17 mouse cellular contexts compared by ENCODE assay signal in the genomic region with DNA sequence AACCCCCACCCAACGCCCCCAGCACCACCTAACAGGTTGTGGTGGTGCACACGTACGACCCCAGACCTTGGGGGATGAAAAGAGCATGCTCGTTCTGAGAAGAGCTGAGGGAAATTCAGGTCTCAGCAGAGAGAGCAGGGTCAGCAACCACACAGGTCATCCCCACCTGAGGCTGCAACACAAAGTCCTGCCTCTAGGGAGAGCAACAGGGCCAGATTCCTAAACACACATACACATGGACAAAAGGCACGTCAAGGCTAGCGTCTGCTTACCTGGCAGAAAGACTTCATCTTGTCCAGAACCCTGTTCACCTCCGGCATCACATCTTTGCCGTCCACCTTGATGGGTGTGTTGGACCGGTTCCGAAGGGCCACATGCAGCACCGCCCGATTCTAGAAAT. TPM values are rescaled to one million over a fixed set of nuclear protein-coding genes. Genes with fewer than 3 reads are reported as not detected.
DNase-seq lines count a peak whose midpoint lies in the region; ATAC-seq and TF ChIP-seq lines count a peak whose summit lies in the region.
"Had no signal": no experiment of that assay in that cellular context is flagged by ENCODE, and none has a peak within 500 bp of the region (broad histone marks: within the 10 kb centered on the region; RNA-seq: fewer than 3 reads in every experiment).

No protein-coding gene starts in this region.

- no peak overlapping the region for H3K27ac ChIP-seq in heart, embryonic 14.5 days (replicated peaks in 1 of 2; ENCODE audit: control insufficient read depth in 1 of 2, insufficient read depth in 1 of 2, low read depth in 2 of 2, low read length in 2 of 2)
- no peak overlapping the region for H3K27ac ChIP-seq in lung, embryonic 14.5 days (ENCODE audit: low read depth)
- peak overlapping the region; percentile 69 for H3K27ac ChIP-seq in liver, embryonic 16.5 days (ENCODE audit: low read length)

- H3K9me3 ChIP-seq in heart, embryonic 14.5 days (ENCODE audit: control insufficient read depth, low read length), result 0 out of 2 replicates have a peak, but pooled peaks cover 3% of the 10 kb centered on the region
- no peaks in the 10 kb centered on the region for H3K9me3 ChIP-seq in lung, embryonic 14.5 days (ENCODE audit: low read depth, low read length)
- H3K9me3 ChIP-seq in liver, embryonic 16.5 days (replicated peaks; ENCODE audit: control insufficient read depth, low read length), result no peaks in the 10 kb centered on the region

- no peak for DNase-seq in heart, adult 18-20 months
- no peak for DNase-seq in lung, embryonic 14.5 days
- no peak for DNase-seq in lung, postnatal 14 days
- DNase-seq in brain, adult 2 months (ENCODE audit: low read depth, low spot score), result peak; percentile 32
- no peak for DNase-seq in left cerebral cortex, adult 9 months (ENCODE audit: low spot score in 2 of 2)
- DNase-seq: adrenal gland, postnatal 14 days; cerebellum, adult 11 months; kidney, postnatal 36 days; lung, postnatal 4 days; spleen, adult 18-20 months; thymus, adult 2 months had no signal

- H3K9ac ChIP-seq in heart, embryonic 14.5 days (ENCODE audit: low read length), result peak overlapping the region; percentile 60; the same call in 1 of the 2 replicates
- no peak overlapping the region for H3K9ac ChIP-seq in lung, embryonic 14.5 days
- no peak overlapping the region for H3K9ac ChIP-seq in liver, embryonic 16.5 days (ENCODE audit: low read depth, low read length)

- TF ChIP-seq CTCF in lung, embryonic 14.5 days (IDR thresholded peaks at IDR 0.05; ENCODE audit: low read depth), result peak; percentile 41

- peak overlapping the region; percentile 87 for H3K4me2 ChIP-seq in heart, embryonic 14.5 days (ENCODE audit: low read length)
- no peak overlapping the region for H3K4me2 ChIP-seq in lung, embryonic 14.5 days
- H3K4me2 ChIP-seq in liver, embryonic 16.5 days (ENCODE audit: low read depth, low read length), result peak overlapping the region; percentile 98; the same call in 1 of the 2 replicates

- ATAC-seq in heart, embryonic 14.5 days (ENCODE audit: insufficient number of reproducible peaks, insufficient read depth, low FRiP score, low read depth), result no peak
- ATAC-seq in lung, embryonic 14.5 days (ENCODE audit: insufficient read depth), result no peak
- no peak for ATAC-seq in liver, embryonic 16.5 days (ENCODE audit: low read depth)
- ATAC-seq in CD4-positive, CD25-positive, alpha-beta regulatory T cell, adult 4 months, result no peak

- peaks cover 21 to 46% of the 10 kb centered on the region in 2 experiments for H3K4me1 ChIP-seq in heart, embryonic 14.5 days (ENCODE audit: control insufficient read depth in 2 of 2, insufficient read depth in 2 of 2, low read length in 2 of 2)
- no peaks in the 10 kb centered on the region for H3K4me1 ChIP-seq in lung, embryonic 14.5 days (ENCODE audit: insufficient read depth)
- peaks cover 42% of the 10 kb centered on the region for H3K4me1 ChIP-seq in liver, embryonic 16.5 days (ENCODE audit: control insufficient read depth, low read depth, low read length)

- peaks cover 69% of the 10 kb centered on the region for H3K36me3 ChIP-seq in heart, embryonic 14.5 days (ENCODE audit: control insufficient read depth, insufficient read depth, low read length)
- H3K36me3 ChIP-seq in lung, embryonic 14.5 days (ENCODE audit: insufficient read depth), result peaks cover 58% of the 10 kb centered on the region
- peaks cover 26% of the 10 kb centered on the region for H3K36me3 ChIP-seq in liver, embryonic 16.5 days (ENCODE audit: control insufficient read depth, insufficient read depth)

- 84% methylated on average over 12 of the region's 12 CpGs for WGBS in heart, embryonic 14.5 days
- 86% methylated on average over 12 of the region's 12 CpGs for WGBS in lung, embryonic 14.5 days
- WGBS in liver, embryonic 16.5 days (ENCODE audit: insufficient replicate concordance), result 83% methylated on average over 12 of the region's 12 CpGs

- peak overlapping the region in 1 of 2 experiments; percentile 21; a peak in 1 of 4 replicates for H3K4me3 ChIP-seq in heart, embryonic 14.5 days (ENCODE audit: control insufficient read depth in 1 of 2, insufficient read depth in 1 of 2, low read depth in 1 of 2, low read length in 2 of 2)
- no peak overlapping the region for H3K4me3 ChIP-seq in lung, embryonic 14.5 days (ENCODE audit: low read depth, low read length)
- H3K4me3 ChIP-seq in liver, embryonic 16.5 days (ENCODE audit: low read depth, low read length), result peak overlapping the region; percentile 79; the same call in 1 of the 2 replicates

- H3K27me3 ChIP-seq in heart, embryonic 14.5 days (ENCODE audit: control insufficient read depth, insufficient read depth, low read length), result no peaks in the 10 kb centered on the region
- H3K27me3 ChIP-seq in lung, embryonic 14.5 days (ENCODE audit: insufficient read depth, low read length), result no peaks in the 10 kb centered on the region
- no peaks in the 10 kb centered on the region for H3K27me3 ChIP-seq in liver, embryonic 16.5 days (ENCODE audit: control insufficient read depth, insufficient read depth, low read depth, low read length)
- H3K27me3 ChIP-seq: CH12.LX had no signal

RNA-seq across cellular contexts. Expression of gene Gpi1, which starts 3.3 kb away (rescaled TPM):
- polyA plus RNA-seq in heart, embryonic 14.5 days (2014; fragmentation: Nextera tagmentation; extraction: Ambion mirVana), result 834 and 845 TPM in 2 replicates
- 100 to 1,000 TPM; 571 to 604 TPM for total RNA-seq in heart, adult 18-20 months (2021)
- 260 and 268 TPM in 2 replicates for polyA plus RNA-seq in lung, embryonic 14.5 days (2014; fragmentation: Nextera tagmentation; extraction: Ambion mirVana)
- 187 and 201 TPM in 2 replicates for polyA plus RNA-seq in liver, embryonic 16.5 days (2015; fragmentation: Nextera tagmentation; extraction: Ambion mirVana)
- 100 to 1,000 TPM; 458 to 463 TPM for polyA plus RNA-seq in CD4-positive, CD25-positive, alpha-beta regulatory T cell, adult 4 months (2017; shearing (Covaris generic))

RNA-seq across cellular contexts. Expression of gene Gm6096, which starts 24.0 kb away (rescaled TPM):
- 0.62 TPM in 1 of 2 replicates, not detected in the other for polyA plus RNA-seq in heart, embryonic 14.5 days (2014; fragmentation: Nextera tagmentation; extraction: Ambion mirVana)
- total RNA-seq in heart, adult 18-20 months (2021), result not detected
- polyA plus RNA-seq in lung, embryonic 14.5 days (2014; fragmentation: Nextera tagmentation; extraction: Ambion mirVana), result 0.88 TPM in 1 of 2 replicates, not detected in the other
- polyA plus RNA-seq in liver, embryonic 16.5 days (2015; fragmentation: Nextera tagmentation; extraction: Ambion mirVana), result 0.22 and 0.24 TPM in 2 replicates
- polyA plus RNA-seq in CD4-positive, CD25-positive, alpha-beta regulatory T cell, adult 4 months (2017; shearing (Covaris generic)), result 1 to 10 TPM in 1 of 2 experiments, not detected in 1; 1.6 TPM
- total RNA-seq: adrenal gland, postnatal 14 days; CH12.LX; gastrocnemius, adult 8-10 months; left cerebral cortex, postnatal 36 days had no signal
- polyA plus RNA-seq: thymus, adult 2 months had no signal

RNA-seq across cellular contexts. Expression of gene Pdcd2l, which starts 30.4 kb away (rescaled TPM):
- polyA plus RNA-seq in heart, embryonic 14.5 days (2014; fragmentation: Nextera tagmentation; extraction: Ambion mirVana), result 52.3 and 54.3 TPM in 2 replicates
- 10 to 100 TPM; 18.7 to 23.5 TPM for total RNA-seq in heart, adult 18-20 months (2021)
- 53.7 and 54.1 TPM in 2 replicates for polyA plus RNA-seq in lung, embryonic 14.5 days (2014; fragmentation: Nextera tagmentation; extraction: Ambion mirVana)
- 19.8 and 20.0 TPM in 2 replicates for polyA plus RNA-seq in liver, embryonic 16.5 days (2015; fragmentation: Nextera tagmentation; extraction: Ambion mirVana)
- 10 to 100 TPM; 27.0 to 30.8 TPM for polyA plus RNA-seq in CD4-positive, CD25-positive, alpha-beta regulatory T cell, adult 4 months (2017; shearing (Covaris generic))

RNA-seq across cellular contexts. Expression of gene Uba2, which starts 57.4 kb away (rescaled TPM):
- 92.0 and 94.6 TPM in 2 replicates for polyA plus RNA-seq in heart, embryonic 14.5 days (2014; fragmentation: Nextera tagmentation; extraction: Ambion mirVana)
- total RNA-seq in heart, adult 18-20 months (2021), result 10 to 100 TPM; 27.2 to 33.3 TPM
- polyA plus RNA-seq in lung, embryonic 14.5 days (2014; fragmentation: Nextera tagmentation; extraction: Ambion mirVana), result 229 and 231 TPM in 2 replicates
- polyA plus RNA-seq in liver, embryonic 16.5 days (2015; fragmentation: Nextera tagmentation; extraction: Ambion mirVana), result 69.6 and 81.1 TPM in 2 replicates
- polyA plus RNA-seq in CD4-positive, CD25-positive, alpha-beta regulatory T cell, adult 4 months (2017; shearing (Covaris generic)), result 10 to 100 TPM; 79.0 to 92.8 TPM
